Mouse (Mus musculus): ENCODE measurements around the gene Sypl2.

Gene Sypl2

GRCm38 (mm10) chr3:108205601-108206000 is 20.8 kb downstream of the Sypl2 start:
- no peak for DNase-seq (ENCODE audit: low spot score)

DNA sequence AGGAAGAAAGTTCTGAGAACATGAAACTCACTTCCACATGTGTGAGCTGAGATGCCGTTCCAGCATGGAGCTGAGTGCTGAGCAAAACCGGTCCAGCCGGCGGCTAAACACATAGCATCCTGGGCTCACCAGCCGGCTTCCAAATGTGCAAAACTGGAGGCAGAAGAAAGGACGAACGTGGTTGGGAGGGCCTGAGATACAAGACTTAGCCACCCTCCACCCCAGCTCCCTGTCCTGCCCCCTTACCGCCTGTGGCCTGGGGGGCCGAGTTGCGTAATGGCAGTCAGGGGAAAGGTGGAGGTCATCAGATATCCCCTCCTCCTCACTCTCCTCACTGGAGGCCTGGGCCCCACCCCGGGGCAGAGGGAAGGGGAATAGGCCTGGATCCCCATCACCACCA is 22.0 kb downstream of the Sypl2 start:
- DNase-seq (ENCODE audit: low spot score), result no peak

GRCm38 (mm10) chr3:108203621-108204325 is 22.7 kb downstream of the Sypl2 start:
- peak; percentile 63 for DNase-seq (ENCODE audit: low spot score)

DNA sequence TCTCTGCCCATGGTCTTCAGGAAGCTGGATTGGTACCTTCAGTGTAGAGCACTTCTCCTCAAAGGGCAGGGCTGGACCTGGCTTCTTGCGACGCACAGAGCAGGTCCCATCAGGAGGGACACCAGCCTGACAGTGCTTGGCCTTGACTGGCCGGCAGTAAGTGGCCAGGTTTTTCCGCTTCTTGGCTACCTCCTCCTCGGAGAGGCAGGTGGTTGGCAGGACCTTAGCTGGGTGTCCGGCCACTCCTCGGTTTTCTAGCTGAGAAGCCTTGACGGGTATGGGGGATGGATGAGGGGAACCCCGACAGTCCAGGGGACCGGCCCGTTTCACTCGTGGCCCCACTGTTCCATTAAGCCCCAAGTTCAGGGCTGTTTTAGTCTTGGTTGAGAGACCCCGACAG is 23.2 kb downstream of the Sypl2 start:
- DNase-seq (ENCODE audit: low spot score), result no peak

- no peak for DNase-seq (ENCODE audit: low spot score)
These were observed 23.9 kb downstream of the Sypl2 start for GRCm38 (mm10) chr3:108202506-108202905.

- DNase-seq (ENCODE audit: low spot score), result peak; percentile 90
These were observed 25.8 kb downstream of the Sypl2 start, which contains the start of gene Cyb561d1 for GRCm38 (mm10) chr3:108200329-108201323. TSS of gene Cyb561d1 (minus strand) at chr3:108201212.

- DNase-seq (ENCODE audit: low spot score), result no peak
These were observed 27.2 kb downstream of the Sypl2 start for GRCm38 (mm10) chr3:108199231-108199630.

DNA sequence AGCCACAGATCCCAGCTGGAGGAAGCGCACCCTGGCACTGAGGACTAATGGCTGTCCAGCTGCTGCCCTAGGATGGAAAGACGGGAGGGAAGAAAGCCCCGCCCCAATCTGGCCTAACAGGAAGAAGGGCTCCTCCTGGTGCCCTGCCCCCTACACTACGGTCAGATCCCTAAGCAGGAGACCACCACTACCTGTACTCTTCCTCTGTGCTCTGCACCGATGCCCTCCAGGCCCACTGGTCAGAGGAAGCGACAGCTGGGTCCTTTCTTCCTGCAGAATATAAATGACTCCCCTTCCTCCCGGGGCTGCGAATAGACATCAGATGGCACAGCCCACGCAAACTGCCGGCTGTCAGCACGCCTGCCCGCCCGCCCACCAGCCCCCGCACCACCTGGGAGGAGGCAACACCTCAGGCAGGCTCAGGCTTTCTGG is 29.4 kb downstream of the Sypl2 start:
- no peak for DNase-seq (ENCODE audit: low spot score)

- no peak for DNase-seq (ENCODE audit: low spot score)
These were observed 30.4 kb downstream of the Sypl2 start for GRCm38 (mm10) chr3:108195941-108196590.

DNA sequence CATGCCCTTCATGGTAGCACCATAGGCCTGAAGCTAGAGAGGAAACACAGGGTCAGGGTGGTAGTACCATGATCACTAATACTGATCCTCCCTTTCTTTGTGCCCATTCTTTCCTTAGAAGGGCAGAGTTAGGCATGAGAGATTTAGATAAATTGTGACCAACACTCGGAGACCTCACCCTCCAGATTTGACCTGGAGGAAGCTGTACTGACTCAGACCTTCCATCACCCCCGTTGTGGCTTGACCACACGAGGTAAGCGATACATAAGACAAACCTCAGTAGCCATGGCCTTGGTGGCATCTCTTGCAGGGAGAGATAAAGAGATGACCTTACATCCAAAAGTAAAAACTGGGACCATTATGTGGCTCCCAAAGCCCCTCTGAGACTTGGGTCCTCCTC is 31.2 kb downstream of the Sypl2 start:
- DNase-seq (ENCODE audit: low spot score), result no peak

GRCm38 (mm10) chr3:108193686-108194085 is 32.8 kb downstream of the Sypl2 start:
- DNase-seq (ENCODE audit: low spot score), result no peak

GRCm38 (mm10) chr3:108189897-108190296 is 36.6 kb downstream of the Sypl2 start:
- DNase-seq (ENCODE audit: low spot score), result no peak

DNA sequence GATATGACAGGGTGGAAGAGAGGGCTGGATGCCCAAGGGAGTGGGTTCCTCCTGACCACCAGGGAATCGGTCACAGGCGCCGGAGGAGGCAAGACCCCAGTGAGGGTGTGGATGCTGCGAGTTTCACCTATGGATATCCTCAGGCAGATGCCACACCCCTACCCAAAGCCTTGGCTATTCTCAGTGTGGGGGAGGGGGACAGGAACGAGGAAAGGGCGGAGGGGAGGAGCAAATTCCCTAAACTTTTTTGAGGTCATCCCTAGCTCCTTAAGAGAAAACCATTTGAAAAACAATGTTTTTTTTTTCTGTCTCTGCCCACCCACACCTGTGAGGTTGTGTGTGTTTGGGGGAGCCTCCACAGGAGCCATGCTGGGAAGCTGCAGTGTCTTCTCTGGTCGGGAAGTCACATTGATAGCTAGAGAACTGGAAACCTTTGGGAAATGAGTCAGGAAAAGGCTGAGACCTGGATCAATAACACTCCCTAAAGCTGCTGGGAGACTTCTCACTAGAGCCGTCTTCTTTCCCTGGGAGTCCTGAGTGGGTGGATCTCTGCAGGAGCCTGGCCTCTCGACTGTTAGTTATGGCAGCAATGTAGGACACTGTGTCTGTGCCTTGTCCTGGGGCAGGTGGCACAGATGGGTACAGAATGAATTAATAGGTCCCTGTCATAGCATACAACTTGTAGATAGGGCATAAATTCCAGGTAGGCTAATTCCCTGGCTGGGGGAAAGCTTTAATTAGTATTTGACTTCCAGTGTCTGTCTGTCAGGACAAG is 37.5 kb downstream of the Sypl2 start:
- no peak for DNase-seq (ENCODE audit: low spot score)

GRCm38 (mm10) chr3:108187111-108187795 is 39.2 kb downstream of the Sypl2 start:
- DNase-seq (ENCODE audit: low spot score), result no peak

- peak; percentile 28 for DNase-seq (ENCODE audit: low spot score)
These were observed 40.1 kb downstream of the Sypl2 start, which contains the start of gene Amigo1 for GRCm38 (mm10) chr3:108186098-108187047. TSS of gene Amigo1 (plus strand) at chr3:108186335.

GRCm38 (mm10) chr3:108185460-108186097 is 40.9 kb downstream of the Sypl2 start:
- DNase-seq (ENCODE audit: low spot score), result no peak

DNA sequence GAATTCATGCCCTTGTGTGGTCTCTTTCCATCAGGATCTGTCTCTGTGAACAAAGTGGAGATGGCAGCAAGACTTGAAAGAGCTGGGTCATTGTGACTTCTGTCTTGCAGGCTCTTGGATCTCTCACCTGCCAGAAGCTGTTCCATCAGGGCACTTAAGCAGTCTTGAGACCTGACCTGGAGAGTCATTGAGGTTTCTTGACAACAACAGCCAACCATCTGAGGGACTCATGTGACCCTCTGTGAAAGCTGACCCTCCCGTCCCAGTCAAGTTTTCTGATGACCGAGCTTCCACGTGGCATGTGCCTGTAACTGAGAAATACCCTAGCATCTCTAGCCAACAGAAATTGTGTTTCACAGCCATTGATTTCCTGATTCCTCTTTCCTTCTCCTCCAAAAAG is 41.7 kb downstream of the Sypl2 start:
- DNase-seq (ENCODE audit: low spot score), result no peak

GRCm38 (mm10) chr3:108180514-108180913 is 45.9 kb downstream of the Sypl2 start:
- no peak for DNase-seq (ENCODE audit: low spot score)

Data from T-cell, adult 2 months (primary cell).